Mouse (Mus musculus) neural tube, embryonic 15.5 days (tissue): ENCODE results near the gene Kctd11. TPM values are rescaled to one million over a fixed set of nuclear protein-coding genes. Genes with fewer than 3 reads are reported as not detected.
"Not testable (repeated sequence)": the region's sequence is repeated elsewhere in the genome, so short reads cannot be mapped to it uniquely, and the experiment has no call there.

ENCODE experiments used
- ATAC-seq: fragments of 200-750 bp; cut with Nextera tagmentation; 2 replicates; pipeline ENCODE4 v1.8.0; 2017; ENCODE audit warnings: mild to moderate bottlenecking, moderate TSS enrichment, moderate library complexity; ENCODE audit not compliant: low FRiP score
- H3K27ac ChIP-seq: fragments of 300-500 bp; sonication (generic); replicated peaks from 2 replicates; pipeline ENCODE4 v1.5.1; 2015; ENCODE audit warnings: mild to moderate bottlenecking, inconsistent platforms
- H3K27me3 ChIP-seq: fragments of 300-500 bp; sonication (generic); replicated peaks from 2 replicates; pipeline ENCODE4 v1.6.1; 2015; ENCODE audit warnings: inconsistent platforms
- H3K36me3 ChIP-seq: fragments of 300-500 bp; sonication (generic); 2 replicates; pipeline ENCODE4 v1.6.1; 2015; ENCODE audit warnings: inconsistent platforms
- H3K4me1 ChIP-seq: fragments of 300-500 bp; sonication (generic); 2 replicates; pipeline ENCODE4 v1.6.1; 2015; ENCODE audit warnings: inconsistent platforms
- H3K4me2 ChIP-seq: fragments of 300-500 bp; sonication (generic); 2 replicates; pipeline ENCODE4 v1.6.1; 2015; ENCODE audit warnings: inconsistent platforms, mild to moderate bottlenecking, moderate library complexity
- H3K4me3 ChIP-seq: fragments of 300-500 bp; sonication (generic); replicated peaks from 2 replicates; pipeline ENCODE4 v1.5.1; 2015; ENCODE audit warnings: mild to moderate bottlenecking, inconsistent platforms
- H3K9ac ChIP-seq: fragments of 300-500 bp; sonication (generic); replicated peaks from 2 replicates; pipeline ENCODE4 v1.6.1; 2015; ENCODE audit warnings: mild to moderate bottlenecking, inconsistent platforms
- H3K9me3 ChIP-seq: fragments of 300-500 bp; sonication (generic); replicated peaks from 2 replicates; pipeline ENCODE4 v1.6.1; 2016; ENCODE audit warnings: inconsistent platforms
- WGBS: fragments of 180-500 bp; shearing (Covaris S2); methylation state at CpG from one replicate; pipeline ENCODE4 v1.1.7; 2015; ENCODE audit warnings: mixed read lengths; 5-methylcytosine and 5-hydroxymethylcytosine counted together
- polyA plus RNA-seq: library from polyadenylated mRNA; unstranded; fragments of >200 nt; fragmentation: Nextera tagmentation; extraction: Ambion mirVana; gene quantifications from 2 replicates; pipeline ENCODE4 v1.2.1, GENCODE M21; 2015

Kctd11 gene
- polyA plus RNA-seq = 2.1 and 3.2 TPM in 2 replicates

DNA sequence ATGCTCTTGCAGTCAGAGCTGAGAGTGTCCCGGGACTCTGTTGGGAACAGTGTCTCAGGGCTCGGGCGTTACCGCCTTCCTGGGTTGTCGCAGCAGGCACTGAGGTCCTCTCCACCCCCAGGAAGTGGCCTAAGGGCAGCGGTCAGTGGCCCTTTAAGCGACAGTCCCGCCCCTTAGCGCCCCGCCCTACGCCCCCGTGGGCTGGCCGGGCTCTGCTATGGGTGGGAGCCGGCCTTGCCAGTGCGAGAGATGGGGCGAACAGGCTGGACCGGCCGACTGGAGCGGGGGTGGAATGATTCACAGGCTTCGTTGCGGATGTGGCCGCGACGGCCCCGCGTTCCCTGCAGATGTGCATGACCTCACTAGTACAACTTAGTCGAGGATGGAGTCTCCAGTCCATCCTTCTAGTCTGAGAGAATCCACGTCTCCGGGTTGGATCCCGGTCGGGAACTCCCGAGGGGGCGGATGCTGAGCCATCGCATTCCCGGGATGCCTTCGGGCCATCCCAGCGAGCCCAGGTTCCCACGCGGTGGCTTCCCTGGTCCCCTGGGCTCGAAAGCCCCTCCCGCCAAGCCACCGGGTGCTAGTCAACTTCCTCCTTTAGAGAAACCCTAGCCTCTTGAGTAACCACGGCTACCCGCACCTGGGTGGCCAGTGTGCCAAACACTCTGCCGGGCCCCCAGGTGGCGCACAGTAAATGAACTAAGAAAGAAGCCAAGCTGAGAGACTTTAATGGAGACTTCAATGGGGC lies at the start of gene Kctd11:
Kctd11 (minus strand) TSS at position 554 of the 751 bp plus-strand sequence.
- Histone ChIP-seq H3K36me3 (no peaks in the 10 kb centered on the region), H3K9ac (peak within 1 kb of the TSS; percentile 57), H3K4me1 (peaks cover 39% of the 10 kb centered on the region), H3K27me3 (peaks cover 8% of the 10 kb centered on the region; the same call in 1 of the 2 replicates), H3K4me2 (peak within 1 kb of the TSS; percentile 78), H3K27ac (peak within 1 kb of the TSS; percentile 79), H3K9me3 (no peaks in the 10 kb centered on the region), H3K4me3 (peak within 1 kb of the TSS; percentile 49)
- peak; percentile 75 for ATAC-seq
- WGBS = under 1% methylated on average over 46 of the region's 46 CpGs

DNA sequence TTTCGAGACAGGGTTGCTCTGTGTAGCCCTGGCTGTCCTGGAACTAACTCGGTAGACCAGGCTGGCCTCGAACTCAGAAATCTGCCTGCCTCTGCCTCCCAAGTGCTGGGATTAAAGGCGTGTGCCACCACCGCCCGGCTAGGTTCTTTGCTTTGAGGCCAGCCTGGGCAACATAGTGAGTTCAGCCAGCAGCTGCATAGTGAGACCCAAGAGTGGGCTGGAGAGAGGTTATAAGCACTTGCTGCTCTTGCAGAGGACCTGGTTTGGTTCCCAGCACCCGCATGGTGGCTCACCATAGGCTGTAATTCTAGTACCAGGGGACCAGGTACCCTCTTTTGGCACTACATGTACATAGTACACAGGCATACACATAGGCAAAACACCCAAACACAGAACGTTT lies 49.0 kb upstream of the Kctd11 start:
- not testable (repeated sequence) for H3K4me3 ChIP-seq, H3K27ac ChIP-seq, H3K4me2 ChIP-seq, H3K27me3 ChIP-seq, ATAC-seq, H3K9ac ChIP-seq, H3K9me3 ChIP-seq, H3K36me3 ChIP-seq
- H3K4me1 ChIP-seq = peaks cover 12% of the 10 kb centered on the region
- 92% methylated on average over 8 of the region's 8 CpGs for WGBS

DNA sequence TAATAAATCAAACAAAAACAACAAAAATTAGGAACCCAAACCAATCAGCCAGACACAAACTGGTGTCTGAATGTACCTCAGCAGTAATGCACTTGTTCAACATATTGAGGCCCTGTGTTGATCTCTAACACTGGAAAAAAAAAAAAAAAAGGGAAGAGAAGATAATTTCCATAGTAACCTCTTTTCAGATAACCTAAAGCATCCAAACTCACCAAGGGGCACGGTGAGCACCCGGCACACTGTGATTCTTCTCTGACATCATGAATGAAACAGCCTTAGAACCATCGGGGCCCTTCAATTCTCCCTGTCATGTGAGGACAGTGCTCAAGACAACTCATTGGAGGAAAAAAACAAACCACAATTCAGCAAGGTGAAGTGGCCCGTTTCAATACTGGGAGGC lies 48.5 kb upstream of the Kctd11 start:
- no peaks in the 10 kb centered on the region for H3K36me3 ChIP-seq
- no peak overlapping the region for H3K27ac ChIP-seq
- 77% methylated on average over 4 of the region's 4 CpGs for WGBS
- H3K9ac ChIP-seq = no peak overlapping the region
- H3K4me1 ChIP-seq = peaks cover 10% of the 10 kb centered on the region
- peaks cover 3% of the 10 kb centered on the region; the same call in 1 of the 2 replicates for H3K27me3 ChIP-seq
- H3K9me3 ChIP-seq = no peaks in the 10 kb centered on the region
- H3K4me2 ChIP-seq = no peak overlapping the region
- H3K4me3 ChIP-seq = no peak overlapping the region
- no peak for ATAC-seq

DNA sequence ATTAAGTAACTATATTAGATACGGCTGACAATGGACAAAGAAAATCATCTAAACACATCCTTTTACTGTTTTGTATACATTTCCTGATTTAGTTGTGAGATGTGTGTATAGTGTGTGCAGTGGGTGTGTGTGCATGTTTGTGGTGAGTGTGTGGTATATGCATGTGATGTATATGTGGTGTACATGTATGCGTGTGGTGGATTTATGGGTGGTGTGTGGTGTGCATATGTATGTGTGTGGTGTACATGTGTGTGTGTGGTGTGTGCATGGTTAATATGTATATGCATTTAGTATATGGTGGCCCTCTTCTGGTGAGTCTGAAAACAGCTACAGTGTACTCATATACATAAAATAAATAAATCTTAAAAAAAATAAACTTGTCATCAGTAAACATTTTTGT lies 46.3 kb upstream of the Kctd11 start:
- peaks cover 5% of the 10 kb centered on the region for H3K4me1 ChIP-seq
- H3K9ac ChIP-seq = no peak overlapping the region
- no peak overlapping the region for H3K4me2 ChIP-seq
- WGBS = 96% methylated on average over 2 of the region's 2 CpGs
- no peak for ATAC-seq
- H3K27me3 ChIP-seq = no peaks in the 10 kb centered on the region
- H3K27ac ChIP-seq = no peak overlapping the region
- no peak overlapping the region for H3K4me3 ChIP-seq
- H3K9me3 ChIP-seq = no peaks in the 10 kb centered on the region
- H3K36me3 ChIP-seq = no peaks in the 10 kb centered on the region

DNA sequence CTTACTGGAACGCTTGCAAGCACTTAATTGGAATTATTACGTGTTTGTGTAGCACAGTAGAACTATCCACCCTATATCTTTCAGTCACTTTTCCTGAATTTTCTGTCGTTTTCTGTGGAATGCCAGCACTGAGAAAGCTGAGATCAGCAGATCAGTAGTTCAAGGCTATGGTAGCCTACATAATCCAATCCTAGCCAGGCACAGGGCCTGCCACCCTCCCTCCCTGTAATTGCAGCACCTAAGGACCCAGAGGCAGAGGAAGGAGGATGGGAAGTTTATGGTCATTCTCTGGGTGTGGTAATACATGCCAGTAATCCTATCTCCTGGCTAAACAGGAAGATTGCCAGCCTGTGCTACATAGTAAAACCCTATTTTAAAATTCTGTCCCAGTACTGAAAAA lies 41.6 kb upstream of the Kctd11 start:
- peaks cover 14% of the 10 kb centered on the region for H3K36me3 ChIP-seq
- peak overlapping the region; percentile 87; the same call in 1 of the 2 replicates for H3K4me3 ChIP-seq
- 64% methylated on average over 3 of the region's 3 CpGs for WGBS
- H3K4me2 ChIP-seq = peak overlapping the region; percentile 63; the same call in 1 of the 2 replicates
- ATAC-seq = no peak
- no peaks in the 10 kb centered on the region for H3K27me3 ChIP-seq
- no peak overlapping the region for H3K9ac ChIP-seq
- peaks cover 33% of the 10 kb centered on the region for H3K4me1 ChIP-seq
- no peaks in the 10 kb centered on the region for H3K9me3 ChIP-seq
- H3K27ac ChIP-seq = peak overlapping the region; percentile 51

DNA sequence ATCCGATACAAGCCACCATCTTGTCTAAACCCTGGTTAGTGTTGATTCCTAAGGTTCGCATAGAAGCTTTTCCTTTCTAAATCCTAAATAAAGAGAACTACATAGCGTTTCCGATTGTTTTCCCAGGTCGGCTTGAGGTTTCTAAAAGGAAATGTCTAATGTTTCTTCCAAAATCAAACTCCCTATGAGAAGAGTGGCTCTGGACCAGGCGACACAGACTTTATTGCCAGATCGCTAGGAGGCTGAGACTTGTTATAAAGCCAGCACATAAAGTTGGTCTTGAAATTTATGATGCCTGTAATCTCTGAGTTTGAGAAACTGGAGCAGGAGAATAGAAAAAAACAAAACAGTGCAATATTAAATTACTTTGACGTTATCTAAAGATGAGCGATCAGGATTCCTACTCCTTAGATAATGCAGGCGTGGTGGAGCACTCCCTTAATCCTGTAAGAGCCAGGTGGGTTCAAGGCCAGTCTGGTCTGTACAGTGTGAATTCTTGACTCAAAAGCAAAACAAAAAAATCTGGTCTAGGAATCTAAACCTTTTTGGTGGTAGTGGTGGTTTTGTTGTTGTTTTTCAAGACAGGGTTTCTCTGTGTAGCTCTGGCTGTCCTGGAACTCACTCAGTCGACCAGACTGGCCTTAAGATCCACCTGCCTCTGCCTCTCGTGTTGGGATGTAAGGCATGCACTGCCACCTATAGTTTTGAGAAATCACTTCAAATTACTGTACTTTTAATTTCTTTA lies 41.0 kb upstream of the Kctd11 start:
- peak overlapping the region; percentile 63 for H3K4me2 ChIP-seq
- H3K36me3 ChIP-seq = peaks cover 20% of the 10 kb centered on the region
- peak overlapping the region; percentile 92 for H3K27ac ChIP-seq
- peak overlapping the region; percentile 87 for H3K4me3 ChIP-seq
- peaks cover 35% of the 10 kb centered on the region for H3K4me1 ChIP-seq
- no peak for ATAC-seq
- no peaks in the 10 kb centered on the region for H3K9me3 ChIP-seq
- WGBS = 3% methylated on average over 12 of the region's 12 CpGs
- no peaks in the 10 kb centered on the region for H3K27me3 ChIP-seq
- H3K9ac ChIP-seq = peak overlapping the region; percentile 54

DNA sequence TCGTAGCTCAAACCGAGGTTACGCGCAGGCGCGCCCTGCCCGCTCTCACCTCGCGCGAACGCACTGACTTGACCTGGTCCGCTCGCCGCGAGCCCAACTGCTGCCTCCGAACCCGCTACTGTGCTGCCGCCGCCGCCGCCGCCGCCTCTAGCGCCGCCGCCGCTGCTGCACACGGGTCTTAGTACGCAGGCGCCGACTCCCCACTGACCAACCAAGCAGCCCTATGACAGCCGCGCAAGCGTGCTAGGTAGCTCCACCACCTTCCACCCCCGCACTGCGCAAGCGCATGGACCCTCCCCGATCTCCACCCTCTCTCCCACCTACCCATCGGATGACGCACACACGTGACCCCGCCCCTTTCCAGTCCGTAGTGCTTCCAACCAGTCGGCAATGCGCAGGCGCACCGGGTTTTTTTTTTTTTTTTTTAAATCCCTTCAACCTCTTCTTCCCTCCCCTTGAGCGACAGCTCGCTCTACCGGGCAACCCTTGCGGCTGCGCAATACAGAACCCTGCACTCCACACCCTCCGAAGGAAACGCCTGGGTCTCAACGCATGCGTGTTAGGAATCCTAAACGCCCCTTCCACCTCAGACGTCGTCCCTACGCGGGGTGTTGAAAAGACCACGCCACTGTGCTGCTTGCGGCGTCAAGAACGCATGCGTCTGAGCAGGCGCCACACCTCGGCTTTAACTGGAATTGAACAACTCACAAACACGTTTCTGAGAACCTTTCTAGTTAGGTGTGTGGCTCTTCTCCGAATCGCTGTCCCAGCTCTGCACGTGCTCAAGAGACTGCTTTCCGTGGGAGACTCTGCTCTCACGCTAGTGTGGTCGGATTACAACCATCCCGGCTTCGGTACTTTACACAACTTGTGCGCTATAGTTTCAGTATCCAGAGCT lies 40.2 kb upstream of the Kctd11 start, which contains the start of gene Eif5a:
Eif5a (minus strand) TSS at position 845 of the 898 bp plus-strand sequence.
- H3K9me3 ChIP-seq = no peaks in the 10 kb centered on the region
- peak within 1 kb of the TSS; percentile 95 for H3K27ac ChIP-seq
- WGBS = under 1% methylated on average over 78 of the region's 78 CpGs
- H3K9ac ChIP-seq = peak within 1 kb of the TSS; percentile 92
- peak within 1 kb of the TSS; percentile 87 for H3K4me3 ChIP-seq
- peaks cover 36% of the 10 kb centered on the region for H3K4me1 ChIP-seq
- H3K36me3 ChIP-seq = peaks cover 28% of the 10 kb centered on the region
- peak within 1 kb of the TSS; percentile 95 for H3K4me2 ChIP-seq
- ATAC-seq = peak; percentile 97
- no peaks in the 10 kb centered on the region for H3K27me3 ChIP-seq

DNA sequence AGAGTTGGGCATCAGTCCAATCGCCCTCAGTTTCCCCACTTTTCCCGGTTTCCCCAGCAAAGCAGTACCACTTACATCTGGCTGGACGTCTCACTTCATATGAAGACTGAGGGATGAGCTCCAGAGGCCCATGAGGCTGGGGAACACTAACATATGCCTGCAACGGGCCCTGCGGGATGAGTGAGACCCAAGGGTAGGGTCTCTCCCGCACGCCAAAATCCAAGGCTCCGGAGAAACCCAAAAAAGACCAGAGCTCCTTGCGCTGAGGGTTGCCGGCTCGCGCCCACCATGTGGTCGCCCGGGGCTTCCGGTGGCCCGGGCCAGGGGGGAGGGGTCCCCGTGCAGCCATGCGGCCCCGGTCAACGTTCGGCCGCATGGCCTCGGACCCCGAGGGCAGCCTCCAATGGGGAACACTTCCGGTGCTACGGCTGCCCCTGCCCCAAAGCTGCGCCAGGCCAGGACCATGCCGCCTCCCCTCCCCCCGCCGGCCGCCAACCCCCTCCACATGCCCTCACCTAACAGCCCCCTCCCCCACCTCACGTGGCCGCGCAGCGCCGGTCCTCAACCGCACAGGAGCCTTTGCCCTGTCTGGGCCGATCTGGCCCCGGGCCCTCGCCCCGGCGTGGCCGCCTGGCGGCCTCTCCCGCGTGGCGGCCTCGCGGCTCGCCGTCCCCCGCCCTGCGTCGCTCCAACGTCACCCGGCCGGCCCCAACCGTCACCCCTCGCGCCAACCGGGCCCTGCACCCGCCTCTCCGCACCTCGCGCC lies 39.2 kb upstream of the Kctd11 start:
- Histone ChIP-seq H3K4me2 (peak overlapping the region; percentile 95), H3K4me3 (peak overlapping the region; percentile 87), H3K9ac (peak overlapping the region; percentile 92), H3K27me3 (no peaks in the 10 kb centered on the region), H3K9me3 (no peaks in the 10 kb centered on the region), H3K27ac (peak overlapping the region; percentile 95), H3K4me1 (peaks cover 46% of the 10 kb centered on the region), H3K36me3 (peaks cover 37% of the 10 kb centered on the region)
- under 1% methylated on average over 62 of the region's 65 CpGs for WGBS
- peak; percentile 13 for ATAC-seq

DNA sequence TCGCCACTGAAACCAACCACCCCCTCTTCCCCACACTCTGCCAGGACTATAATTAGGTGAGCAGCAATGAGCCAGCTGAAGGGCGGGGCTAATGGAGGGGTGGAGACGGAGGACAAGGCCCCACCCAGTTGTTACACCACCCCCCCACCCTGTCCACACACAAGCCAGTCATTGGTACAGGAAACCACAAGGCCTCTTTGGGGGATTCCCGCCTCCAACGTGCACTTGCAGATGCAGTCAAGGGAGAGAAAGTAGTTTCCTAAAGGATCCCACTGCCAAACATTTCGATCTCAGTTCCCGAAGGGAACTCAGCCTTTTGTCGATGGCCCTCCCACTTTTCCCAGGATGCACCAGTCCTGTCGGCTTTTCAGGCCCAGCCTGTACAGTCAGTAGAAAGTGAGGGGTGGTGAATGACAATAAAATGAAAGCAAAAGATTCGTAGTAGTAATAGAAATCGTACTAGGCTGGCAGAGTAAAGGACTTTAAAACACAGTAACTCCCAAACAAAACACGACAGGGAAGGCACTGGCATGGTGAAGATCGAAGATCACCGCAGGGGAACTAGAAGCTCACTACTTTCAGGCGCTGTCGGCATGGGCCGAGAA lies 38.6 kb upstream of the Kctd11 start:
- Histone ChIP-seq H3K9me3 (no peaks in the 10 kb centered on the region), H3K4me1 (peaks cover 52% of the 10 kb centered on the region), H3K4me3 (peak overlapping the region; percentile 87), H3K27me3 (no peaks in the 10 kb centered on the region), H3K4me2 (peak overlapping the region; percentile 95), H3K36me3 (peaks cover 44% of the 10 kb centered on the region), H3K9ac (peak overlapping the region; percentile 92), H3K27ac (peak overlapping the region; percentile 95)
- no peak for ATAC-seq
- 1% methylated on average over 17 of the region's 17 CpGs for WGBS

DNA sequence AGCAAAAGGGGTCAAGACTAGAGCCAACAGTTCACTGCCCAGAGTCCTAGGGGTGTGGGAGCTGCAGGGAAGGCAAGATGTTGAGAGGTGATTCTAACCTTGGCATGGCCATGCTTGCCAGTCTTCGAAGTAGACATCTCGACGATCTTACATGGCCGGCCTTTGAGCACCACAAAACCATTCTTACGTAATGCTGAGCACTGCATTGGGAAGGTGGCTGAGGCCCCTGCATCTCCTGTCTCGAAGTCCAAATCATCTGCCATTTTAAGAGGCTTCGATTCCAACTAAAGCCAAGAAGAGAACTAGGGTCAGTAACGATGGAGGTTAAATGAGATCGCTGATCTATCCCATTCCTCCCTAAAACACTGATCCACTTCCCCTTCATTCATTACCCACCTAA lies 37.8 kb upstream of the Kctd11 start:
- 84% methylated on average over 9 of the region's 9 CpGs for WGBS
- Histone ChIP-seq H3K9me3 (no peaks in the 10 kb centered on the region), H3K4me2 (peak overlapping the region; percentile 95), H3K4me1 (peaks cover 59% of the 10 kb centered on the region), H3K27me3 (no peaks in the 10 kb centered on the region), H3K9ac (peak overlapping the region; percentile 92; the same call in 1 of the 2 replicates), H3K4me3 (peak overlapping the region; percentile 87), H3K36me3 (peaks cover 45% of the 10 kb centered on the region), H3K27ac (peak overlapping the region; percentile 95; the same call in 1 of the 2 replicates)
- no peak for ATAC-seq
